Mouse (Mus musculus): ENCODE measurements around the gene Colgalt1. TPM values are rescaled to one million over a fixed set of nuclear protein-coding genes. Genes with fewer than 3 reads are reported as not detected.

The Colgalt1 gene
- total RNA-seq, 4 experiments from 2014 or later = 38.4 to 41.5 (median 39.9) TPM

DNA sequence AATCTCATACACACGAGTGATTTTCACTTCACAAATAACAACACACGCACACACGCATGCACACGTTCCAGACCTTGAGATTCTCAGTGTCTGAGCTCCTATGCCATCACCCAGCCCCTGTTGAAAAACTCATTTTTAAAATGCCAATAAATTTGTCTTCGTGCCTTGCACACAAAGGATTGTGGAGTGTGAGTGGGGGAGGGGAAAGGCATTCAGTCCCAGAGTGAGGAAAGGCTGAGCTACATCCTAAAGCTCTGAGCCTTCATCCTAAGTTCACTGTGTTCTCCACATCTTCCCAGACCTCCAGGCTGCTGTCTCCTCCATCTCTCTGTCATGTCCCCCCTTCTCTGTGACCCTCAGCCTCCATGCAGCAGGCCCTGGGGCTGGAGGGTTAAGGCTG lies 56.5 kb downstream of the Colgalt1 start:
- DNase-seq (ENCODE audit: low spot score) = no peak

DNA sequence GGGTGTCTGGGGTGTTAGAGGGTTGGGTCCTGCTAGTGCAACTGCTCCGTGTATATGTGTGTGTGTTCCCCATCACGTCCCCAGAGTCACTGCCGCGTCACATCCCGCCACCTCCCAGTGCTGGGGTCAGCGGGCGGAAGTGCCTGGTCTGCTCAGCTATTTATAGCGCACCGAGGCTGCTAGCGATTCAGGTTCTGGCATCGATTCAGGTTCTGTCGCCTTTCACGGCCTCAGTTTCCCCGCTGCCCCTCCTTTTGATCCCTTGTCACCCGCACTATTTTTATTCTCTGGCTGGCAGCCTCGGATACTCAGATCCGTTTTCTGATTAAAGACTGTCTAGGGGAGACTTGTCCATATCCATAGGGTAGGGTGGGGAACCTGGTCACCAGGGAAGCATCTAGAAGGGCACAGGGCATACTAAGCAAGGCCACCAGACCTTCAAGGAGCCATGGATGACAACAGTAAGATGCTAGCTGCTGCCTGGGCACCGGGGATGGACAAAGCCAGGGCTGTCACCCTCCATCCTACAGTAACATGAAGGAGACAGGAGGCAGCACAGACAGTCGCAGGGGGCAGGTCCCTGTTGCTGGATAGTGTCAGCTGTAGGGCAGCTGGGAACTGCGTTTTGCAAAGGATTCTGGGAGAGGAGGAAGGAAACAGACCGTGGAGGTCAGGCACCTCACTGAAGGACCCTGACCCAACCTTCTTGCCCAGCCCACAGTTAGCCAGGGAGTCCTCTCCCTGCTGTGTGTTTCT lies 57.6 kb downstream of the Colgalt1 start:
- no peak for DNase-seq (ENCODE audit: low spot score)

DNA sequence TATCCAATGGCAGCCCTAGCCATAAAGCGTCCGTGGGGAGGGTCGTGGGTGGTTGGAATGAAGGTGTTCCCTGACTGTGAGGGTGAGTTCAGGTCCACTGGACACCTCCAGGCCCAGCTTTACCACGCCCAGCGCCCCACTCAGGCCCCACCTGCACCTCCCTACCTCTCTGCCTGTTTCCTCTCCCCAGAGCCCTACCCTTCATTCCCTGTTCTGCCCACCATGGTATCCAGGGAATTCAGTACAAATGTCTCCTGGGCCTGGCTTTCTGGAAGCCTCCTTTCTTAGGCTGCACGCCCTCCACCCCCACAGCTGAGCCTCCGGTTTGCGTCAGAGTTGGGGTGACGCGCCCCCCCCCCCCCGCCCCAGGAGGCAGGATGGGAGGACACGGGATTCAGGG lies 59.4 kb downstream of the Colgalt1 start:
- no peak for DNase-seq (ENCODE audit: low spot score)

DNA sequence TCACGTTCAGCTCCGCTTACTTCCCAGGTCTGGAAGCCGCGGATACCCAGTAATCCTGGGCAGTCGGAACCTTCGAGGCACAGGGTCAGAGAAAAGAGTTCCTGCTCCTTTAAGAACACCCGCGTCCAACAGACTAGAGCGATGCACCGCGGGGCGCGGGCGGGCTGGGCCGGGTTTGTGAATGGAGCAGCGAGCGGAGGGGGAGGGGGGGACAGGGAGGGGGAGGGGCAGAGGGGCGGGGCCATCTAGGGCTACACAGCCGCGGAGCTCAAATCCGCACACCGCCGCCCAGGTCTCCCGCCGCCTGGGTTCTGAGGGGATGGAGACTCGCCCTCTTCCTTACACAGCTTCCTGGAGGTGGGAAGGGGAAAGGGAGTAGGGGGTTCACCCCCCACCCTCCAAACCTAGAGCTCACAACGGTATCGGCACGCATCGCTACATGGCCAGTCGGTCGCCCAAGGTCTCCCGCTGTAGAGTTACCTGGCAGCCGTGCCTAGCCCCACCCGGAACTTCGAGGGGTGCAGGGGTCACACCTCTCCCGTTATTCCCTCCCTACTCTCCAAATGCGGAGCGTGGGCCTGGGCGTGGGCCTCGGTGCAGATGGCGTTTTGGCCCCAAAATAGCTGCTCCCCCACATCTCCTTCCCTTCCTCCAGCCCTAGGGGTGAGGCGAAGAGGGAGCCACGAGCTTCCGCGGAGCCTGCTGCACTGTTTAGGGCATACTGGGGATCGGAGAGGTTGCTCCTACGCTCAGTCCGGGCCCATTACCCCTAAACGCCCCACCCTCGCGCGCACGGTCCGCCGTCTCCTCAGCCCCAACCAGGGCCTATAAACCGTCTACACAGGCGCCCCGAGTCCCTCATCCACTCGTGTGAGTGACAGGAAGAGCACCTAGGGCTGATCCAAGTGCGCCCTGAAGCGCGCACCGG lies 60.1 kb downstream of the Colgalt1 start:
- no peak for DNase-seq (ENCODE audit: low spot score)

DNA sequence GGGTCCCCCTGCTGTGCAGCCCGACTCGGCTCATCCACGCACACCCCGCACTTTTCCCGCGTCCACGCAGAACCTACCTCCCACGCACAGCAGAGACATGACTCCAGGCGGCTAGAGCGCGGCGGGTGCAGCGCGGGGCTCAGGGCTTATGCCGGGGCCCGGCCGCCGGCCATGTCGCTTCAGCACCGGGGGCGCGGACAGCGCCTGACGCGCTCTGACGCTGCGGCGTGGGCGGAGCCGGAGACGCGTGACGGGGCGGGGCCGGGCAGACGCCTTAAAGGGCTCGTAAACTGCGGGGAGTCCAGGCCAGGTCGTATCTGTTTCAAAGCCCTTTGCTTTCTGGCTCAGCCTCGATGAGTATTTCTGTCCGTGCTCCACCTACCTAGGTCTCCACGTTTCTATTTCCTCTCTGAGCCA lies 60.8 kb downstream of the Colgalt1 start, which contains the start of gene Unc13a:
Unc13a (minus strand) TSS at position 209 of the 417 bp plus-strand sequence.
- DNase-seq (ENCODE audit: low spot score) = peak; percentile 80

DNA sequence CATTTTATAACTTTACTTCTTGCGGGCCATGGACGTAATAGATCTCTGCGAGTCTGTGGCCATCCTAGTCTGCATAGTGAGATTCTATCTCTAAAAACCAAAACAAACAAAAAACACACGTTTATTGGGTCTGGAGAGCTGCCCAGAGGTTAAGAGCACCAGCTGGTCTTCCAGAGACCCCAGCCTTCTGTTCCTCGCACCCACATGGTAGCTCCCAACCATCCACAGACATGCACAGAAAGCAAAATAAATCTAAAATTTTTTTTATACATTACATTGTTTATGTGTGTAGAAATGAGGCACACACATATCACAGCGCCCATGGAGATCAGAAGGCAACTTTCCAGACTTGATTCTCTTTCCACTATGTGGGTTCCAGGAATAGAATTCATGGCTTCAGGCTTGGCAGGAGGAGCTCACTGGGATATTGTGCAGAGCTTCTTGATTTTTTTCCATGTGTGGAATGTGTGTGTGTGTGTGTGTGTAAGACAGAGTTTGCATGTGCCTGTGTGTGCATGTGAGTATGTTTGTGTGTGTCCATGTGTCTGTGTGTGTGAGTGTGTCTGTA lies 61.5 kb downstream of the Colgalt1 start:
- DNase-seq (ENCODE audit: low spot score) = no peak

DNA sequence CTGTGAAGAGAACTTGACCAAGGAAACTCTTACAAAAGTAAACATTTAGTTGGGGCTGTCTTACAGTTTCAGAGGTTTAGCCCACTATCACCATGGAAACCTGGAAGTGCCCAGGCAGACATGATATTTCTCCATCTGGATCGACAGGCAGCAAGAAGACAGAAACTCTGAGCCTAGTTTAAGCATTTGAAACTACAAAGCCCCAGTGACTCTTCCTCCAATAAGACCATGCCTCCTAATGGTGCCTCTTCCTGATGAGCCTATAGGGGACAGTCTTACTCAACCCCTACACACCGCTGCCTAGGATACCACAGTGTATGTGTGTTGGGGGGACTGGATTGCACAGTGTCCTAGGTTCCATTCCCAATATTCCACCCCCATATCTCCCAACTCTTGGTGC lies 63.3 kb downstream of the Colgalt1 start:
- no peak for DNase-seq (ENCODE audit: low spot score)

Small RNA genes within 50 kb of the gene (microRNA-seq; reads per million reads assigned to microRNA genes)
- gene Mir6769b = not detected

Other genes starting within 250 kb of the Colgalt1 start
- 100 to 1,000 TPM; 176 to 184 (median 181) TPM for gene Use1, start 244.2 kb upstream of the Colgalt1 start, total RNA-seq (2022)
- 10 to 100 TPM; 11.2 to 15.0 (median 13.9) TPM for gene Ocel1, start 239.7 kb upstream of the Colgalt1 start, total RNA-seq (2022)
- 10 to 100 TPM; 44.3 to 52.2 (median 46.2) TPM for gene Nr2f6, start 229.0 kb upstream of the Colgalt1 start, total RNA-seq (2022)
- gene Ushbp1, start 215.2 kb upstream of the Colgalt1 start, total RNA-seq (2022) = 10 to 100 TPM; 20.8 to 33.7 (median 22.0) TPM
- 10 to 100 TPM; 70.0 to 72.7 (median 71.3) TPM for gene Babam1, start 214.1 kb upstream of the Colgalt1 start, total RNA-seq (2022)
- gene Ankle1, start 205.0 kb upstream of the Colgalt1 start, total RNA-seq (2022) = under 1 TPM in 1 of 4 experiments, not detected in 3; 0.11 TPM
- gene Abhd8, start 147.3 kb upstream of the Colgalt1 start, total RNA-seq (2022) = 10 to 100 TPM; 21.4 to 29.6 (median 24.8) TPM
- gene Mrpl34, start 146.0 kb upstream of the Colgalt1 start, total RNA-seq (2022) = 100 to 1,000 TPM; 114 to 128 (median 119) TPM
- 10 to 100 TPM; 31.0 to 37.7 (median 33.8) TPM for gene Dda1, start 141.8 kb upstream of the Colgalt1 start, total RNA-seq (2022)
- 10 to 100 TPM; 14.1 to 17.3 (median 16.1) TPM for gene Ano8, start 125.0 kb upstream of the Colgalt1 start, total RNA-seq (2022)
- 10 to 100 TPM; 17.5 to 22.2 (median 19.0) TPM for gene Gtpbp3, start 122.9 kb upstream of the Colgalt1 start, total RNA-seq (2022)
- gene Plvap, start 99.2 kb upstream of the Colgalt1 start, total RNA-seq (2022) = 10 to 100 TPM; 23.8 to 29.1 (median 27.0) TPM
- gene Ccdc194, start 85.3 kb upstream of the Colgalt1 start, total RNA-seq (2022) = not detected
- gene Bst2, start 73.5 kb upstream of the Colgalt1 start, total RNA-seq (2022) = 10 to 100 TPM; 13.5 to 18.7 (median 14.2) TPM
- gene Mvb12a, start 68.1 kb upstream of the Colgalt1 start, total RNA-seq (2022) = 10 to 100 TPM; 28.8 to 31.5 (median 29.1) TPM
- gene Tmem221, start 52.1 kb upstream of the Colgalt1 start, total RNA-seq (2022) = under 1 TPM in 2 of 4 experiments, not detected in 2; 0.16 to 0.25 TPM
- under 1 TPM in 2 of 4 experiments, not detected in 2; 0.14 to 0.19 TPM for gene Nxnl1, start 44.4 kb upstream of the Colgalt1 start, total RNA-seq (2022)
- 100 to 1,000 TPM; 192 to 237 (median 204) TPM for gene Slc27a1, start 42.1 kb upstream of the Colgalt1 start, total RNA-seq (2022)
- 10 to 100 TPM; 57.7 to 65.1 (median 62.6) TPM for gene Pgls, start 18.8 kb upstream of the Colgalt1 start, total RNA-seq (2022)
- 1 to 10 TPM; 1.1 to 1.4 (median 1.2) TPM for gene Fam129c, start 13.3 kb upstream of the Colgalt1 start, total RNA-seq (2022)
- gene Unc13a, start 60.8 kb downstream of the Colgalt1 start, total RNA-seq (2022) = 1 to 10 TPM in 1 of 4 experiments, under 1 TPM in 3; 0.49 to 1.4 (median 0.57) TPM
- gene Jak3, start 65.3 kb downstream of the Colgalt1 start, total RNA-seq (2022) = 10 to 100 TPM in 1 of 4 experiments, 1 to 10 TPM in 3; 6.4 to 10.3 (median 7.6) TPM
- gene Insl3, start 78.2 kb downstream of the Colgalt1 start, total RNA-seq (2022) = 1 to 10 TPM; 2.2 to 4.6 (median 2.5) TPM
- 1 to 10 TPM; 4.0 to 6.9 (median 5.3) TPM for gene B3gnt3, start 90.8 kb downstream of the Colgalt1 start, total RNA-seq (2022)
- 1 to 10 TPM in 1 of 4 experiments, under 1 TPM in 3; 0.14 to 1.5 (median 0.68) TPM for gene Fcho1, start 114.7 kb downstream of the Colgalt1 start, total RNA-seq (2022)

Measured in heart, adult 8-10 months (tissue).